Mouse (Mus musculus): Measurements from ENCODE around the gene Prss53. TPM values are rescaled to one million over a fixed set of nuclear protein-coding genes. Genes with fewer than 3 reads are reported as not detected.

The Prss53 gene
- 0.98 and 1.1 TPM in 2 replicates for polyA plus RNA-seq (2016; fragmentation: Nextera tagmentation; extraction: Ambion mirVana)

DNA sequence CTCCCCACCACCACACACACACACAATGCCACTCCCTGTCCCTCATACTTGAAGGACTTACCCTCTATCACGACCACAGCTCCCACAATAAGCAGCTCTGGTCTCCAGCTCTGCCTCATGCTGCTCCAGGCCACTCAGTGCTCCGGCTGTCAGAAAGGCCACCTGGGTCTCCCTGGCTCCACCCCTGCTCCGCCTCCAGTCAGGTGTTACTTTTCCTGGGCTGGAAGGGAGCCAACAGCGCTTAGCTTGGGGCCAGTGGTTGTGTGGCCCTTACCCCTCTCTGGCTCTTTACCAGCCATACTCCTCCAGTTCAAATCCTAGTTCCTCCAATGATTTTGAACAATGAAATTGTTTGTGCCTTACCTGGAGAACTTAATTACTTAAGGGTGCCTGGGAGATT lies at the start of gene Prss53:
TSS of gene Prss53 (minus strand) at position 173 of the 400 bp plus-strand sequence.
- Histone ChIP-seq H3K4me2 (replicated peaks) (no peak within 1 kb of the TSS), H3K4me3 (no peak within 1 kb of the TSS), H3K4me1 (peaks cover 12% of the 10 kb centered on the region), H3K27me3 (replicated peaks) (no peaks in the 10 kb centered on the region), H3K9me3 (no peaks in the 10 kb centered on the region), H3K36me3 (peaks cover 65% of the 10 kb centered on the region), H3K27ac (0 out of 2 replicates have a peak within 1 kb of the TSS, but pooled peaks have one; percentile 20), H3K9ac (no peak within 1 kb of the TSS)
- 39% methylated on average over 4 of the region's 4 CpGs for WGBS
- no peak for ATAC-seq (ENCODE audit: low FRiP score, low read depth)

DNA sequence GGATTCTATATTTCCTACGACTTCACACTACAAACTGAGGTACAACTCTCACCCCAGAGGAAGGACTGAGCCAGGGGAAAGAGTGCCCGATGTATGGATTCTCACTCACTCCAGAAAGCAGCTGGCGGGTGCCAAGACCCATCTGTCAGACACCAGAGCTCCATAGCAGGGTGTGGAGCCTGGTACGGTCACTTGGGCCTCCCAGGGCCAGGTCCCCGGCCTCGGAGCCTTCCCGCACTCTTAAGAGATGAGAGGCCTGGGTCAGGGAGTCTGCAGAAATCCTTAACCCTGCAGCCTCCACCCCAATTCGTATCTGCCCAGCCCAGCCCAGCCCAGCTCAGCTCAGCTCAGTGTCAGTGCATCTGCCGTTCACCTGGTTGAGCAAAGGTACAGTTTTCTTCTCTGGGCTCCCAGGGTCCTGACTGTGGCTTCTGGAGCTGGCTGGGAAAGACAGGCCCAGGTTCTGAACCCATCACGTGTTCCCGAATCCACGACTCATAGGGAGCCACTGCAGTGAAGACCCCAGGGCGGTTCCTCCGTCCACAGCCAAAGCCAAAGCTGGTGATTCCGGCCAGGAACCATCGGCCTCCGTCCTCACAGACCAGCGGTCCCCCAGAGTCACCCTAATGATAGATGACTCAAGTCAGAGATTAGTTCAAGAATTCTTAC lies 45.6 kb upstream of the Prss53 start:
- Histone ChIP-seq H3K4me3 (peak overlapping the region; percentile 67), H3K4me1 (peaks cover 17% of the 10 kb centered on the region), H3K27ac (no peak overlapping the region), H3K9ac (peak overlapping the region; percentile 76), H3K9me3 (no peaks in the 10 kb centered on the region), H3K27me3 (replicated peaks) (0 out of 2 replicates have a peak, but pooled peaks cover 3% of the 10 kb centered on the region), H3K36me3 (no peaks in the 10 kb centered on the region), H3K4me2 (replicated peaks) (peak overlapping the region; percentile 93)
- WGBS: 60% methylated on average over 18 of the region's 18 CpGs
- no peak for ATAC-seq (ENCODE audit: low FRiP score, low read depth)

DNA sequence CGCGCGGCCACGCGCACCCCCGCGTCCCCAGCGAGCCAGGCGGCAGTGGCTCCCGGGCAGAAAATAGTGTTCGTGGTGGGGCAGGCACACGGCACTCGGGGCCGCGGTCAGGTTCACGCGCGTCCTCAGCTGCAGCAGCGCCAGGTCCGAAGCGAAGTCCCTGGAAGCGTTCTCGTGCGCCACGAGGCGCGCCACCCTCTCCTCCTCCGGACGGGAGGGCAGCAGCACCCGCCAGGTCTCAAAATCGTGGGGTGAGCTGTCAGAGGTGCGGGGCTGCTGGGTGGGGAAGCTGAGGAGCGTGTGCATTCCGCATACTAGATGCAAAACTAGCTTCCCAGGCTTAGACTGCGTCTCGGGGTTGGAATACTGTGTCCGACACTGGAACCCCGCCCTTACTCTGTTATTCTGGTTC lies 45.0 kb upstream of the Prss53 start:
- ATAC-seq (ENCODE audit: low FRiP score, low read depth): peak; percentile 51; the same call in 1 of the 2 replicates
- Histone ChIP-seq H3K4me3 (peak overlapping the region; percentile 67), H3K9ac (peak overlapping the region; percentile 76), H3K4me2 (replicated peaks) (peak overlapping the region; percentile 93), H3K27me3 (replicated peaks) (0 out of 2 replicates have a peak, but pooled peaks cover 5% of the 10 kb centered on the region), H3K4me1 (peaks cover 17% of the 10 kb centered on the region), H3K27ac (peak overlapping the region; percentile 60; the same call in 1 of the 2 replicates), H3K9me3 (no peaks in the 10 kb centered on the region), H3K36me3 (no peaks in the 10 kb centered on the region)
- WGBS: under 1% methylated on average over 38 of the region's 38 CpGs

DNA sequence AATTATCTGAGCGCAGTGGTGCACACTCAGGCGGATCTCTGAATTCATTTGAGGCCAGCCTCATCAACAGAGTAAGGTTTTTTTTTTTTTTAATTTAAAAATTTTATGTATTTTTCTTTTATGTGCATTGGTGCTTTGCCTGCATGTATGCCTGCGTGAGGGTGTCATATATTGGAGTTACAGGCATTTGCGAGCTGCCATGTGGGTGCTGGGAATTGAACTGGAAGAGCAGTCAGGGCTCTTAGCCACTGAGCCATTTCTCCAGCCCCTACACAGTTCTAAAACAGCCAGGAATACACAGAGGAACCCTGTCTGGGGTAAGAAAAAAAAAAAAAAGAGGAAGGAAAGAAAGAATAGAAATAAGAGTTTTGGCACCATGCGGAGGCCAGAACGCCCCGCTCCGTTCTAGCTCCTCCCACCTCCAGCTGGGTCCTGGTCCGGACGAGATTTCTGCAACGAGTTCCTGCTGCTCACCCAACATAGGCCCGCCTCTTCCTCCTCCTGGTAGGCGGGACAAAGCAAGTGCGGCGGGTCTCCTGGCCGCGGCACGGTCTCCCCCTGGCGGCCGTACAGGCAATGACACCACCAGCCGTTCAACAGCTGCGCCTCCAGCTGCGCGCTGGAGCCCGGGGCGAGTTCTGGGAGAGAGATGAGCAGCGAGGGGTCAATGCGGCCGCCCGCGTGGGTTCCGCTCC lies 44.4 kb upstream of the Prss53 start:
- WGBS: 6% methylated on average over 32 of the region's 32 CpGs

DNA sequence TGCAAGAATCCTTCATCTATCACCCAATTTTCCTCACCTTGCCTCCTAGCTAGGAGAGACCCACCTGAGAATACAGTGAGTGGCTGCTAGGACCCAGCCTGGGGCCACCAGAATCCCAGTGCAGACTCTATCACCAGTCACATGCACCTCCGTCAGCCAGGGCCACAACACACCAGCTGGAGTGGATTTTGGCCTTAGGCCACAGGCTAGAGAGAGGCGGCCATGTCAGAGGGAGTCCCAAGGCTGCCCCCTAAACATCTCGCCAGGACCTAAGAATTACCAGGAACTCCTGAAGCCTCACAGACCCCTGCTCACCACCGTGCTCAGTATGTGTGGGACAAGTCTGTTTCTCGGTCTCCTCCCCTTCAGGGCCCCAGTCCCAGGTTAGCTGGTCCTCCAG lies 43.3 kb upstream of the Prss53 start:
- no peak overlapping the region for H3K4me2 ChIP-seq (replicated peaks)
- ATAC-seq (ENCODE audit: low FRiP score, low read depth): no peak
- H3K4me3 ChIP-seq: no peak overlapping the region
- no peaks in the 10 kb centered on the region for H3K36me3 ChIP-seq
- H3K4me1 ChIP-seq: peaks cover 17% of the 10 kb centered on the region
- H3K27ac ChIP-seq: no peak overlapping the region
- no peaks in the 10 kb centered on the region for H3K9me3 ChIP-seq
- 0 out of 2 replicates have a peak overlapping the region, but pooled peaks have one; percentile 33 for H3K9ac ChIP-seq
- peaks cover 19% of the 10 kb centered on the region for H3K27me3 ChIP-seq (replicated peaks)
- 87% methylated on average over 5 of the region's 5 CpGs for WGBS

More for the DNA sequence above, 44.4 kb upstream of the Prss53 start:
- H3K9ac ChIP-seq: peak overlapping the region; percentile 76
- peak; percentile 95 for ATAC-seq (ENCODE audit: low FRiP score, low read depth)
- no peaks in the 10 kb centered on the region for H3K9me3 ChIP-seq
- peaks cover 17% of the 10 kb centered on the region for H3K4me1 ChIP-seq
- H3K4me2 ChIP-seq (replicated peaks): peak overlapping the region; percentile 93
- H3K27ac ChIP-seq: peak overlapping the region; percentile 60; the same call in 1 of the 2 replicates
- peak overlapping the region; percentile 67 for H3K4me3 ChIP-seq
- peaks cover 8% of the 10 kb centered on the region; the same call in 1 of the 2 replicates for H3K27me3 ChIP-seq (replicated peaks)
- no peaks in the 10 kb centered on the region for H3K36me3 ChIP-seq

DNA sequence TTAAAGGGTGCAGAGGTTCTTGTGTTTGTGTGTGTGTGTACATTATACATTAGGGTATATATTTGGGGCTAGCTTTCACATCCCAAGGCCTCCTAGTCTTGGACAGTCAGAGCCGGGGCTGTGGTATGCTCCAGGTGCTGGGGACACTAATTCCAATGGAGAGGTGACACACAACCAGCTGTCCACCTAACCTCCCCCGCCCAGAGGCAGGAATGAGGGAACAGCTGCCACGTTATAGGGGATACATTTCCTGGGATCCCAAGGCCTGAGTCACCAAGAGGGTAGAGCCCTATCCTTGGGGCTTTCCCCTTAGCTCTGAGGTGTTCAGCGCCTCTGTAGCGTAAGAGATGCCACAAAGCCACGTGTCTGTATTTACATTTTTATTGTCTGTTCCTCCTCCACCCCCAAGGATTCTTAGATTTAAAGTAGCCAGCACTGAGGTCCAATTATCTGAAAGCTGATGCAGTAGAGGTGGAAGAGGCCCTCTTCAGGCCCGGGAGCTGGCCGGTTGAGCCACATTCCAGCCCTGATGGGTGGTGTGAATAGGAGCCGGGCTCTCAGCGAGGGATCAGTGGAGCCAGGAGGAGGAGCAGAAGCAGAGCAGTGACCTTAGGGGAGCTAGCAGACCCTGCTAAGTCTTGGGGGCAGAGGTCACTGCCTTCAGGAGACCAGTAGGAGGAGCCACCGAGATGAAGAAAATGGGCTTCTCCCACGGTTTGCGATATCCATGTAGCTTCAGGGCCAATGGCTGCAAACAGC lies 41.7 kb upstream of the Prss53 start:
- no peak overlapping the region for H3K4me3 ChIP-seq
- H3K36me3 ChIP-seq: no peaks in the 10 kb centered on the region
- WGBS: 21% methylated on average over 13 of the region's 13 CpGs
- peaks cover 17% of the 10 kb centered on the region for H3K4me1 ChIP-seq
- ATAC-seq (ENCODE audit: low FRiP score, low read depth): no peak
- H3K27ac ChIP-seq: no peak overlapping the region
- no peaks in the 10 kb centered on the region for H3K9me3 ChIP-seq
- H3K9ac ChIP-seq: no peak overlapping the region
- H3K4me2 ChIP-seq (replicated peaks): no peak overlapping the region
- peaks cover 33% of the 10 kb centered on the region for H3K27me3 ChIP-seq (replicated peaks)

DNA sequence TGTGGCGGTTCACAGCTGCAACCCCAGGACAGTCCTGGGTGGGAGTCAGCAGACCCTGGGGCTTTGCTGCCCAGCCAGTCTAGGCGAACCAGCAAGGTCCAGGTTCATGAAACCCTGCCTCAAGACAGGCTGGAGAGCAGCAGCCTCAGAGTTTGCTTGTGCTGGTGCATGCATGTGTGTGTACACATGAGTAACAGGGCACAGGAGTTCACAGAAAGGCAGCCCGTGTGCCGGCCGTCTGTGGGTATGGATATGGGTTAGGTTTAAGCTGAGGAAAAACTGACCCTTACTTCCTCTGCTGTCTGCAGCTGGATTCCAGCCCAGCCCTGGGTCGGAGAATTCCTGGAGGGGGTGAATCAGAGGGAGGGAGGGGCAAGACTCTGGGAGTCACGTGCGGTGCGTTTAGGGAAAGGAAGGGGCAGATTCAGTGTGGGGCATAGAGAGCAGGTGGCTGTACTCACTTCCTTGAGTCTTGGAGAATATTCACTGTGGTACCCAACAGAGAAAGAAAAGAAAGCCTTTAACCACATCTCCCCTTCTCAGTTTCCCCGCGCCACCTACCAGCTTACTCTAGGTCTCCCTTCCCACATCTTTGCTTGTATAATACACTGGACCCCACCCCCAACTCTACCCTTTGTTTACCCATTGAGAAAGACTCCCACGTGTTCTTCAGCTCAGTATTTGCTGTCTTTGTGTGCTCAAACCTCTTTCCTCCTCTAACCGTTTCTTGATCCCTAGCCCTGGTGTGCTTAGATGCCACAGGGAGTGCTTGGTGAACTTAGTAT lies 40.8 kb upstream of the Prss53 start:
- no peak overlapping the region for H3K4me2 ChIP-seq (replicated peaks)
- H3K9me3 ChIP-seq: no peaks in the 10 kb centered on the region
- H3K27me3 ChIP-seq (replicated peaks): peaks cover 33% of the 10 kb centered on the region
- no peak for ATAC-seq (ENCODE audit: low FRiP score, low read depth)
- no peak overlapping the region for H3K9ac ChIP-seq
- no peak overlapping the region for H3K27ac ChIP-seq
- 55% methylated on average over 13 of the region's 13 CpGs for WGBS
- H3K36me3 ChIP-seq: peaks cover 8% of the 10 kb centered on the region; the same call in 1 of the 2 replicates
- H3K4me1 ChIP-seq: peaks cover 16% of the 10 kb centered on the region
- no peak overlapping the region for H3K4me3 ChIP-seq

DNA sequence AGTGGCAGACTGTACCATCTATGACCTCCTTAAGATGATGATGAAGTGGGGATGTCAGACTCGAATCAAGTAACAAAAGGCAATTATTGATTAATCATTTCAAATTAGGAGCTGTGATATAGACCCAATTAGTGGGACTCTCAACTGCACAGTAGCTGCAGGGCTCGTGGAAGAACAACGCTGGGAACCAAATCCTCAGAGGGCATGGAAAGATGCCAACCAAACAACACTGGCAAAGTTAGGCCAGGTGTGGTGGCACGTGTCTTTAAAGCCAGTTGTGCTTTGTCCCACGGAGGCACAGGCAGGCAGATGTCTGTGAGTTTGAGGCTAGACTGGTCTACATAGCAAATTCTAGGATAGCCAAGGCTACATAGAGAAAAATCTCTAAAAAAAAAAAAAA lies 39.9 kb upstream of the Prss53 start:
- Histone ChIP-seq H3K4me2 (replicated peaks) (no peak overlapping the region), H3K36me3 (peaks cover 13% of the 10 kb centered on the region), H3K4me1 (peaks cover 8% of the 10 kb centered on the region; the same call in 1 of the 2 replicates), H3K27me3 (replicated peaks) (peaks cover 33% of the 10 kb centered on the region), H3K27ac (no peak overlapping the region), H3K4me3 (no peak overlapping the region), H3K9ac (no peak overlapping the region), H3K9me3 (no peaks in the 10 kb centered on the region)
- 78% methylated on average over 5 of the region's 5 CpGs for WGBS
- no peak for ATAC-seq (ENCODE audit: low FRiP score, low read depth)

DNA sequence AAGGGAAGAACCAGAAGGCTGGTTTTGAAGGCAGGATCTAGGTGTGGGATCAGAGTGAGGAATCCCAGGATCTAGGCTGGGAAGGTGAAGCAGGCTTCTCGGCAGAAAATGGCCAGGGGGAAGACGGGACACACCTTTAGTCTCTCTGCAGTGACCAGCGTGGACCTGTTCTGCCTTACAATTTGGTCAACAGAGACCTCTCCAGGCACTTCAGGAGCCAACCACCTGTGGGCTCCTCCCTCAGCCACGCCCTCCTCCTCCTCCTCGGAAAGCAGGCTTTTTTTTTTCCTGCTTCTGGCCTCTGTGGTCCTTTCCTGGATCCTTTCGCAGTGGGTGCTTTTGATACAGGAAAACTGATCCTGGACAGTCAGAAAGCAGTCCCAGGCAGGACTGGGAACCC lies 39.2 kb upstream of the Prss53 start, which contains the start of gene Prss8:
TSS of gene Prss8 (minus strand) at position 182 of the 400 bp plus-strand sequence.
- H3K4me2 ChIP-seq (replicated peaks): peak within 1 kb of the TSS; percentile 36
- H3K27ac ChIP-seq: no peak within 1 kb of the TSS
- no peak within 1 kb of the TSS for H3K9ac ChIP-seq
- H3K27me3 ChIP-seq (replicated peaks): peaks cover 33% of the 10 kb centered on the region
- peaks cover 7% of the 10 kb centered on the region; the same call in 1 of the 2 replicates for H3K4me1 ChIP-seq
- peaks cover 20% of the 10 kb centered on the region for H3K36me3 ChIP-seq
- WGBS: 8% methylated on average over 6 of the region's 6 CpGs
- ATAC-seq (ENCODE audit: low FRiP score, low read depth): no peak
- H3K9me3 ChIP-seq: no peaks in the 10 kb centered on the region
- H3K4me3 ChIP-seq: no peak within 1 kb of the TSS

DNA sequence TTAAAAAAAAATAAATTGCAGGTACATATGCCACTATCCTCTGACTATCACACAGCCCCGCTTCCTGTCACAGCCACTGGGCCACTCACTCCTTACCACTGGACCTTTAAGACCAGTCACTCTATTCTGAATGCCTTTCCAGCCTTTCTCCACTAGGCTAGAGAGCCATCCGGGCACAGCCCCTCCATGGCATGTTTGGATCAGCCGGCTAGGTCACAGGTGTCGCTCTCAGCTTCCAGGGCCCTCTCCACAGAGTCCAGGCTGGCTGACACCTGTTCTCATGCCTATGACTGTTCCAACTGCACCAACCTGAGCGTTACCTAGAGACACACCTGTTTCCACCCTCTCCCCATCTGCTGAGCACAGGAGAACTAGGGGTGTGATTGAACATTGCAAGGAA lies 37.8 kb upstream of the Prss53 start:
- Histone ChIP-seq H3K4me3 (no peak overlapping the region), H3K27me3 (replicated peaks) (peaks cover 33% of the 10 kb centered on the region), H3K4me2 (replicated peaks) (no peak overlapping the region), H3K9me3 (no peaks in the 10 kb centered on the region), H3K4me1 (no peaks in the 10 kb centered on the region), H3K36me3 (peaks cover 34% of the 10 kb centered on the region), H3K27ac (no peak overlapping the region), H3K9ac (no peak overlapping the region)
- no peak for ATAC-seq (ENCODE audit: low FRiP score, low read depth)
- 53% methylated on average over 5 of the region's 5 CpGs for WGBS

DNA sequence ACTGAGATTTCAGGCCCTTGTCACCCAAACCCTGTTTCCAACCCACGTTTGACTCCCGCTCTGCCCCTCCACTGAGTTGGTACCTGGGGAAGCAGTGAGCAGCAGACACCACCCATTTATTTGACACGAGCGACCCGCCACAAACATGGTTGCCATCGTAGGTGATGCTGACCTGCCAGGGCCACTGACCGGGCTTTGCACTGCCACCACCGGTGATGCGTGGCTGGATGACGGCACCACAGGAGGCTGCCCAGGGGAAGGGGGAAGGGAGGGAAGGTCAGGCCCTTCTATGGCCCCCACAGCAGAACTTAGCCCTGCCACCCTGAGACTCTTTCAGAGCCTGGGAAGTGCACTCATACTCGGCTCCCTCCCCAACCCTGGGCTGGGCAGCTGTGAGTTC lies 37.0 kb upstream of the Prss53 start:
- Histone ChIP-seq H3K9me3 (no peaks in the 10 kb centered on the region), H3K4me2 (replicated peaks) (no peak overlapping the region), H3K9ac (no peak overlapping the region), H3K36me3 (peaks cover 40% of the 10 kb centered on the region), H3K27ac (no peak overlapping the region), H3K4me1 (no peaks in the 10 kb centered on the region), H3K27me3 (replicated peaks) (peaks cover 33% of the 10 kb centered on the region), H3K4me3 (no peak overlapping the region)
- no peak for ATAC-seq (ENCODE audit: low FRiP score, low read depth)
- 86% methylated on average over 11 of the region's 11 CpGs for WGBS

Data from neural tube, embryonic 12.5 days (tissue).